Mouse (Mus musculus): ENCODE data around the gene Tlr13. TPM values are rescaled to one million over a fixed set of nuclear protein-coding genes. Genes with fewer than 3 reads are reported as not detected.

Tlr13 gene
- polyA plus RNA-seq (2012; rRNA removed) = 0.10 and 0.22 TPM in 2 replicates

- DNase-seq (ENCODE audit: low read depth) = no peak
- TF ChIP-seq POLR2A (IDR thresholded peaks at IDR 0.05; ENCODE audit: borderline replicate concordance, extremely low read depth, insufficient read depth, insufficient read length, poor library complexity, severe bottlenecking) = no peak
- no peak for TF ChIP-seq CTCF (IDR thresholded peaks at IDR 0.05; ENCODE audit: borderline replicate concordance, extremely low read depth, insufficient read depth, insufficient read length)
Observed at GRCm38 (mm10) chrX:106142936-106143335, at the start of gene Tlr13. Gene Tlr13 (plus strand): TSS chrX:106143204.

GRCm38 (mm10) chrX:106105464-106105863, 37.5 kb upstream of the Tlr13 start:
- TF ChIP-seq POLR2A (IDR thresholded peaks at IDR 0.05; ENCODE audit: borderline replicate concordance, extremely low read depth, insufficient read depth, insufficient read length, poor library complexity, severe bottlenecking) (no peak), CTCF (IDR thresholded peaks at IDR 0.05; ENCODE audit: borderline replicate concordance, extremely low read depth, insufficient read depth, insufficient read length) (peak; percentile 41; the same call in 1 of the 2 replicates)
- peak; percentile 61 for DNase-seq (ENCODE audit: low read depth)

DNA sequence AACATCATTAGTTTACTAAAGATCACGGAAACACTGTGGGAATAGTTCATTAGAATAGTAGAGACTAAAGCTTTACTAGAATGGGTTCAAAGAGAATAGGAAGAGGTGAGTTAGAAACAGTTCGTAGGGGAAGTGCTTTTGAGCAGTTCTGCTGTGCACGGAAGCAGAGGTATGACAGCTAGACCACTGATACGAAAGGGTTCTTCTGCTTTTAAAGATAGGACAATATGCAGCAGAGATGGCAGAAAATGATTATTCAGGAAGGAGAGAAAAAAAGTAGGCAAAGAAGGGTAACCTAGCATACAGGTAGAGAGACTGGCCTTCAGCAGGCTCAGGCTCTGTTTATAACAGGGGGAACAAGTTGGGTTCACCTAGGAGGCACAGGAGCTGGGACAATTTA, 29.1 kb upstream of the Tlr13 start:
- TF ChIP-seq CTCF (IDR thresholded peaks at IDR 0.05; ENCODE audit: borderline replicate concordance, extremely low read depth, insufficient read depth, insufficient read length) = no peak
- TF ChIP-seq POLR2A (IDR thresholded peaks at IDR 0.05; ENCODE audit: borderline replicate concordance, extremely low read depth, insufficient read depth, insufficient read length, poor library complexity, severe bottlenecking) = no peak
- no peak for DNase-seq (ENCODE audit: low read depth)

DNA sequence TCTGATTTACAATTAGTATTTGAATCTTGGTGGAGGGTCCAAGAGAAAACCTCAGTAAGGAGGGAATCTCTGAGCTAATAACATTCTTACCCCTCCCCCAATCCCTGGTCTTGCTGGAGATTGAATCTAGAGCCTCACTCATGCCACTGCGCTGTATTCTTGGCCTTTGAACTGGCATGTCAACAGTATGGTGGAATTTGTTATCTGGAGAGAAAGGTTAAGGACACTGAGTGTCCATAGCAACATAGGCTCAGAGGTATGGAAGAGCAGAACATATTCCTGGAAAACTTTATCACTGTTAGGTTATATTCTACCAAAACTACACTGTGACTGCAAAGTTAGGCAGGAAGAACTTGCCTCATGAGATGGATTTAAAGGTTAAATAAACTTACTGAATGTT, 28.3 kb upstream of the Tlr13 start:
- no peak for TF ChIP-seq POLR2A (IDR thresholded peaks at IDR 0.05; ENCODE audit: borderline replicate concordance, extremely low read depth, insufficient read depth, insufficient read length, poor library complexity, severe bottlenecking)
- no peak for TF ChIP-seq CTCF (IDR thresholded peaks at IDR 0.05; ENCODE audit: borderline replicate concordance, extremely low read depth, insufficient read depth, insufficient read length)

GRCm38 (mm10) chrX:106122823-106123222, 20.2 kb upstream of the Tlr13 start:
- TF ChIP-seq CTCF (IDR thresholded peaks at IDR 0.05; ENCODE audit: borderline replicate concordance, extremely low read depth, insufficient read depth, insufficient read length) = no peak
- no peak for TF ChIP-seq POLR2A (IDR thresholded peaks at IDR 0.05; ENCODE audit: borderline replicate concordance, extremely low read depth, insufficient read depth, insufficient read length, poor library complexity, severe bottlenecking)
- no peak for DNase-seq (ENCODE audit: low read depth)

More for the DNA sequence above, 28.3 kb upstream of the Tlr13 start:
- no peak for DNase-seq (ENCODE audit: low read depth)

- TF ChIP-seq CTCF (IDR thresholded peaks at IDR 0.05; ENCODE audit: borderline replicate concordance, extremely low read depth, insufficient read depth, insufficient read length) (no peak), POLR2A (IDR thresholded peaks at IDR 0.05; ENCODE audit: borderline replicate concordance, extremely low read depth, insufficient read depth, insufficient read length, poor library complexity, severe bottlenecking) (no peak)
- no peak for DNase-seq (ENCODE audit: low read depth)
Observed at GRCm38 (mm10) chrX:106128283-106128682, 14.7 kb upstream of the Tlr13 start.

DNA sequence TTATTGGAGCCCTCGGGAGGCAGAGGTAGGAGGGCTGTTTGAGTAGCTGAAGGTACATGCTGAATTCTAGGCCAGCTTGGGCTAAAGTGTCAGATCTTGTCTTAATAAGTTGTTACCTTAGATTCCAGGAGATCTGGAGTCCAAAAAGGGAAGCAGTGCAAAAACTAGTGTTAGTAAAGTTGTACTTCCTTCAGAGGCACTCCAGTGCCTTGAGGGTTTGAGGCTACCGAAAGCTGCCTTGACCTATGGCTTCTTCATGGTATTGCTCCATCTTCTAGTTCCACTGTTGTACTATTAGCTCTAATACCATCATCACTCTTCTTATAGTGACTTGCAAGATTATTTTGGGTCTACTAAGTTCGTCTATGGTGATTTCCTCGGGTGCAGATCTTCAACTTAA, 13.1 kb upstream of the Tlr13 start:
- DNase-seq (ENCODE audit: low read depth) = no peak
- no peak for TF ChIP-seq POLR2A (IDR thresholded peaks at IDR 0.05; ENCODE audit: borderline replicate concordance, extremely low read depth, insufficient read depth, insufficient read length, poor library complexity, severe bottlenecking)
- TF ChIP-seq CTCF (IDR thresholded peaks at IDR 0.05; ENCODE audit: borderline replicate concordance, extremely low read depth, insufficient read depth, insufficient read length) = no peak

GRCm38 (mm10) chrX:106134916-106135315, 8.1 kb upstream of the Tlr13 start:
- TF ChIP-seq CTCF (IDR thresholded peaks at IDR 0.05; ENCODE audit: borderline replicate concordance, extremely low read depth, insufficient read depth, insufficient read length) (no peak), POLR2A (IDR thresholded peaks at IDR 0.05; ENCODE audit: borderline replicate concordance, extremely low read depth, insufficient read depth, insufficient read length, poor library complexity, severe bottlenecking) (no peak)
- no peak for DNase-seq (ENCODE audit: low read depth)

DNA sequence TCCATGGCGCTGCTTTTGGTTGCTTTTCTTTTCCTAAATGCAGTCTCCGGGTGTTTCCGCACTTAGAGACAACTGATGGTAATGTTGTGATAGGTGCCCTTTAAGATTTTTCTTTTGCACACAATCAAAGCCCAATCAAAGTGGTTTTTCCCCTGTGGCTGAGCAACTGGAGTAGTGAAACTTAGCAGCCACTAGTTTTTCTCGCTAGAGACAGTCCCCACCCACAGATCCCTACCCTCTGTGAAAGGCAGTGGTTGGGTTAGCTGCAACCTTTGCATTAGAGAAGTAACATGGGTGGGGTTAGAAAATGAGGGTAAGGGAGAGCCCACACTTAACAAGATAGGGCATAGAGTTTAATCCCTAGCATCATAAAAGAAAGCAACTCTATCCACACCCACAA, 7.5 kb upstream of the Tlr13 start:
- no peak for DNase-seq (ENCODE audit: low read depth)
- TF ChIP-seq POLR2A (IDR thresholded peaks at IDR 0.05; ENCODE audit: borderline replicate concordance, extremely low read depth, insufficient read depth, insufficient read length, poor library complexity, severe bottlenecking) (no peak), CTCF (IDR thresholded peaks at IDR 0.05; ENCODE audit: borderline replicate concordance, extremely low read depth, insufficient read depth, insufficient read length) (no peak)

DNA sequence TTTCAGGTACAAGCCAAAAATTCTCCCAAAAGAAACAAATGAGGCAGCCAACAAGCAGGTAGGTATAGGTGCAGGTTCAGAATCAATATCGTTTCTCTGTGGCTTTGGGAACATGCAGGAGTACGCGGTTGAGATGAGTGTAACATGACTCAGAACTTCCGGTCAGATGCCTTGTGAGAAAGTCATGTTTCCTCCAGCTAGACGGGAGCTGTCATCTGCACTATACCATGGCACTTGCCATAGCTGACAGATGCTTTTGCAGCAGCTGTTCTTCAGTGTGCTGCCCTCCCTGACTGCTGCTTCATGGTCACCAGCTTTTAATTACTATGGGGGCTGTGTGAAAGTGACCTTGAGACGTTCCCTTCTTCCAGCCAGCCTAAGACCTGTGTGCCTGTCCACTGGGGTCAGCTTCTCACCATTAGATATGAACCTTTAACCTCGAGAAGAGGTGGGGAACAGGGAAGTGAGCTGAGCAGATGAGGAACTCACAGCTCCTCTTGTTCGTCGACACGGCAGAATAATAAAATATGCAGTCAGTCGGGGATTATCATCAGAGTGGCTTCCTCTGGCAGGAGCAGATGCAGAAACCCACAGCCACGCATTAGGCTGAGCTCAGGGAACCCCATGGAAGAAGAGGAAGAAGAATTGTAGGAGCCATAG, 7.0 kb upstream of the Tlr13 start:
- DNase-seq (ENCODE audit: low read depth) = no peak
- TF ChIP-seq POLR2A (IDR thresholded peaks at IDR 0.05; ENCODE audit: borderline replicate concordance, extremely low read depth, insufficient read depth, insufficient read length, poor library complexity, severe bottlenecking) = no peak
- TF ChIP-seq CTCF (IDR thresholded peaks at IDR 0.05; ENCODE audit: borderline replicate concordance, extremely low read depth, insufficient read depth, insufficient read length) = no peak

DNA sequence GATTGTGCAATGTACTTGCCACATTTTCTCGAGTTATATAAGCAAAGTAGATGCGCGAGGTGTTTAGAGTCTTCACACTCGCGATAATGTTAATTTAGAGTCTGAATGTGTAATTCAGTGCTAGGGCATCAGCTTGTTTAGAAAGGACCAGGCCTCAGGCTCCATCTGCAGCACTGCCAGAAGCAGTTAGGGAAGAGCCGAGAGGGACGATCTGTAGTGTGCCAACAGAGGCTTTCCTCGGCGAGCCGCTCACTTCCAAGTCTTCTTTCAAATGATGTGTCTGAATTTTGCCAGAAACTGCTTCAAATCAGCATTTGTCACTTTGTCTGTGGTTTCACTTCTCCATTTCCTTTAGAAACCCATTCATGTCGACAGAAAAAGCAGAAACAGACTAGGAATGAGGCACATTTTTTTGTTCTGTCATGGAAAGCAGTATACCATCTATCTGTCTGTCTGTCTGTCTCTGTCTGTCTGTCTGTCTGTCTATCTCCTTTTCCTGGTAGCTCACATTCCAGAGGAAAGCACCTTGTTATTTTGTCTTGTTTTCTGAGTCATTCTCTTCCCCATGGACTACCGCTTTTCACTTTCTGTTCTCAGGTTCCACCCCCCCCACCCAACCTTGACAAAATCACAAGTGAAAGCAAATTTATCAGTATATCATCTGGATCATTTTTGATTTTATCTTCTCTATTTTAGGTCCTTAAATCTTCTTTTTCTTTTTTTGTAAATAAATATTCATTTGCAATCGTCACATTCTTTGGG, 3.5 kb upstream of the Tlr13 start:
- DNase-seq (ENCODE audit: low read depth) = peak; percentile 7
- TF ChIP-seq POLR2A (IDR thresholded peaks at IDR 0.05; ENCODE audit: borderline replicate concordance, extremely low read depth, insufficient read depth, insufficient read length, poor library complexity, severe bottlenecking) = no peak

DNA sequence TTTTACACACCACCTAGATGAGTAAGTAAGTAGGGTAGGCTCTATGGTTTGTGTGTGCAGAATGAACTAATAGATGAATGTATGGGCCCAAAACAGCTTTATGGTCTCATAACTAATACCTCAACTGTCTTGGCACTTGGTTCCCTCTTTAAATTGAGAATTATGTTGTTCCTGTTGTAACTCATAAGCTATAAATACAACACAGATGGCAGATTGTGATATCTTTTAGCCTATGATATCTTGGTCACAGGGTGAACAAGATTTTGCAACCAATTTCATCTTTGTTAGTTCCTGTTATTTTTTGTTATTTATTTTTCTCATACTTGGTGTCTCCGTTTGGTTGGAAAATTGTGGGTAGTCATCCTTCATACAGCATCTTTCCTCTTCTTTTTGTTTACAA, 5.2 kb downstream of the Tlr13 start:
- DNase-seq (ENCODE audit: low read depth) = no peak
- TF ChIP-seq CTCF (IDR thresholded peaks at IDR 0.05; ENCODE audit: borderline replicate concordance, extremely low read depth, insufficient read depth, insufficient read length) = no peak
- TF ChIP-seq POLR2A (IDR thresholded peaks at IDR 0.05; ENCODE audit: borderline replicate concordance, extremely low read depth, insufficient read depth, insufficient read length, poor library complexity, severe bottlenecking) = no peak
